Mouse (Mus musculus) stomach, embryonic 15.5 days (tissue): ENCODE data around the gene Mast1. TPM values are rescaled to one million over a fixed set of nuclear protein-coding genes. Genes with fewer than 3 reads are reported as not detected.

Experiments
- ATAC-seq: fragments of 200-750 bp; cut with Nextera tagmentation; 2 replicates; pipeline ENCODE4 v1.8.0; 2017; ENCODE audit warnings: low read depth, moderate number of reproducible peaks, moderate TSS enrichment; ENCODE audit not compliant: insufficient read depth, low FRiP score
- H3K27ac ChIP-seq: fragments of 300-500 bp; sonication (generic); 2 replicates; pipeline ENCODE4 v1.5.1; 2015; ENCODE audit warnings: mild to moderate bottlenecking, inconsistent platforms
- H3K27me3 ChIP-seq: fragments of 300-500 bp; sonication (generic); replicated peaks from 2 replicates; pipeline ENCODE4 v1.6.1; 2015; ENCODE audit warnings: inconsistent platforms
- H3K36me3 ChIP-seq: fragments of 300-500 bp; sonication (generic); 2 replicates; pipeline ENCODE4 v1.6.1; 2015; ENCODE audit warnings: inconsistent platforms
- H3K4me1 ChIP-seq: fragments of 300-500 bp; sonication (generic); 2 replicates; pipeline ENCODE4 v1.6.1; 2015; ENCODE audit warnings: inconsistent platforms
- H3K4me2 ChIP-seq: fragments of 300-500 bp; sonication (generic); 2 replicates; pipeline ENCODE4 v1.6.1; 2015; ENCODE audit warnings: mild to moderate bottlenecking, inconsistent platforms
- H3K4me3 ChIP-seq: fragments of 300-500 bp; sonication (generic); replicated peaks from 2 replicates; pipeline ENCODE4 v1.5.1; 2015; ENCODE audit warnings: inconsistent platforms
- H3K9ac ChIP-seq: fragments of 300-500 bp; sonication (generic); 2 replicates; pipeline ENCODE4 v1.6.1; 2015; ENCODE audit warnings: inconsistent platforms
- H3K9me3 ChIP-seq: fragments of 300-500 bp; sonication (generic); 2 replicates; pipeline ENCODE4 v1.6.1; 2016; ENCODE audit warnings: inconsistent platforms
- WGBS: fragments of 180-500 bp; shearing (Covaris S2); methylation state at CpG from one replicate; pipeline ENCODE4 v1.1.7; 2015; 5-methylcytosine and 5-hydroxymethylcytosine counted together
- polyA plus RNA-seq: library from polyadenylated mRNA; unstranded; fragments of >200 nt; fragmentation: Nextera tagmentation; extraction: Ambion mirVana; gene quantifications from 2 replicates; pipeline ENCODE4 v1.2.1, GENCODE M21; 2015

The Mast1 gene
- polyA plus RNA-seq, 1 experiment from 2014 or later = 2.2 TPM

GRCm38 (mm10) chr8:84902920-84903661 is 34.1 kb downstream of the Mast1 start:
- Histone ChIP-seq H3K4me2 (peak overlapping the region; percentile 99), H3K4me3 (peak overlapping the region; percentile 75), H3K9ac (peak overlapping the region; percentile 82), H3K27ac (peak overlapping the region; percentile 92), H3K4me1 (peaks cover 15% of the 10 kb centered on the region), H3K9me3 (no peaks in the 10 kb centered on the region), H3K27me3 (no peaks in the 10 kb centered on the region), H3K36me3 (no peaks in the 10 kb centered on the region)
- WGBS = under 1% methylated on average over 68 of the region's 68 CpGs
- ATAC-seq = peak; percentile 85

GRCm38 (mm10) chr8:84902367-84902919 is 34.7 kb downstream of the Mast1 start:
- Histone ChIP-seq H3K4me1 (peaks cover 15% of the 10 kb centered on the region), H3K27ac (peak overlapping the region; percentile 92), H3K4me3 (peak overlapping the region; percentile 75), H3K9ac (peak overlapping the region; percentile 82), H3K27me3 (no peaks in the 10 kb centered on the region), H3K36me3 (no peaks in the 10 kb centered on the region), H3K4me2 (peak overlapping the region; percentile 99), H3K9me3 (no peaks in the 10 kb centered on the region)
- WGBS = 3% methylated on average over 24 of the region's 24 CpGs
- ATAC-seq = no peak

GRCm38 (mm10) chr8:84901752-84902151 is 35.4 kb downstream of the Mast1 start, which contains the start of gene Klf1:
Gene Klf1, plus strand, starts transcription at chr8:84901928.
- Histone ChIP-seq H3K4me3 (peak within 1 kb of the TSS; percentile 75), H3K27ac (peak within 1 kb of the TSS; percentile 92), H3K4me2 (peak within 1 kb of the TSS; percentile 99), H3K36me3 (no peaks in the 10 kb centered on the region), H3K27me3 (no peaks in the 10 kb centered on the region), H3K9ac (peak within 1 kb of the TSS; percentile 82), H3K4me1 (peaks cover 15% of the 10 kb centered on the region), H3K9me3 (no peaks in the 10 kb centered on the region)
- 63% methylated on average over 3 of the region's 3 CpGs for WGBS
- peak; percentile 61; the same call in 1 of the 2 replicates for ATAC-seq

- no peak overlapping the region for H3K9ac ChIP-seq
- ATAC-seq = peak; percentile 44; the same call in 1 of the 2 replicates
- no peaks in the 10 kb centered on the region for H3K9me3 ChIP-seq
- H3K4me1 ChIP-seq = peaks cover 15% of the 10 kb centered on the region
- no peaks in the 10 kb centered on the region for H3K27me3 ChIP-seq
- 55% methylated on average over 4 of the region's 4 CpGs for WGBS
- H3K4me3 ChIP-seq = no peak overlapping the region
- no peak overlapping the region for H3K27ac ChIP-seq
- no peaks in the 10 kb centered on the region for H3K36me3 ChIP-seq
- H3K4me2 ChIP-seq = no peak overlapping the region
These were observed 36.1 kb downstream of the Mast1 start for GRCm38 (mm10) chr8:84901071-84901470.

GRCm38 (mm10) chr8:84895963-84896362 is 41.2 kb downstream of the Mast1 start:
- H3K9me3 ChIP-seq = no peaks in the 10 kb centered on the region
- H3K4me2 ChIP-seq = no peak overlapping the region
- ATAC-seq = no peak
- no peak overlapping the region for H3K4me3 ChIP-seq
- H3K9ac ChIP-seq = no peak overlapping the region
- H3K4me1 ChIP-seq = peaks cover 6% of the 10 kb centered on the region
- 87% methylated on average over 5 of the region's 5 CpGs for WGBS
- H3K27me3 ChIP-seq = no peaks in the 10 kb centered on the region
- no peaks in the 10 kb centered on the region for H3K36me3 ChIP-seq
- no peak overlapping the region for H3K27ac ChIP-seq

GRCm38 (mm10) chr8:84893709-84894134 is 43.4 kb downstream of the Mast1 start, which contains the start of gene Gcdh:
Gene Gcdh, minus strand, starts transcription at chr8:84893921.
- H3K4me3 ChIP-seq = peak within 1 kb of the TSS; percentile 81
- no peaks in the 10 kb centered on the region for H3K9me3 ChIP-seq
- H3K4me1 ChIP-seq = peaks cover 6% of the 10 kb centered on the region
- H3K9ac ChIP-seq = peak within 1 kb of the TSS; percentile 68
- no peak within 1 kb of the TSS for H3K27ac ChIP-seq
- peaks cover under 1% of the 10 kb centered on the region for H3K36me3 ChIP-seq
- ATAC-seq = peak; percentile 98
- no peaks in the 10 kb centered on the region for H3K27me3 ChIP-seq
- under 1% methylated on average over 11 of the region's 11 CpGs for WGBS
- H3K4me2 ChIP-seq = peak within 1 kb of the TSS; percentile 93

GRCm38 (mm10) chr8:84892993-84893708 is 44.0 kb downstream of the Mast1 start:
- peaks cover 6% of the 10 kb centered on the region for H3K4me1 ChIP-seq
- ATAC-seq = peak; percentile 12
- H3K27me3 ChIP-seq = no peaks in the 10 kb centered on the region
- peak overlapping the region; percentile 93 for H3K4me2 ChIP-seq
- peaks cover 6% of the 10 kb centered on the region for H3K36me3 ChIP-seq
- peak overlapping the region; percentile 81 for H3K4me3 ChIP-seq
- H3K27ac ChIP-seq = no peak overlapping the region
- H3K9me3 ChIP-seq = no peaks in the 10 kb centered on the region
- WGBS = 10% methylated on average over 31 of the region's 31 CpGs
- H3K9ac ChIP-seq = peak overlapping the region; percentile 68

- H3K27ac ChIP-seq = no peak overlapping the region
- no peak overlapping the region for H3K9ac ChIP-seq
- no peaks in the 10 kb centered on the region for H3K9me3 ChIP-seq
- H3K4me3 ChIP-seq = no peak overlapping the region
- H3K4me2 ChIP-seq = no peak overlapping the region
- H3K36me3 ChIP-seq = peaks cover 7% of the 10 kb centered on the region
- H3K27me3 ChIP-seq = no peaks in the 10 kb centered on the region
- peaks cover 6% of the 10 kb centered on the region for H3K4me1 ChIP-seq
- ATAC-seq = no peak
- WGBS = 81% methylated on average over 1 of the region's 1 CpGs
These were observed 48.0 kb downstream of the Mast1 start for GRCm38 (mm10) chr8:84889141-84889540.

- Histone ChIP-seq H3K4me2 (no peak overlapping the region), H3K36me3 (peaks cover 7% of the 10 kb centered on the region), H3K27me3 (no peaks in the 10 kb centered on the region), H3K27ac (no peak overlapping the region), H3K4me1 (peaks cover 6% of the 10 kb centered on the region), H3K9ac (no peak overlapping the region), H3K9me3 (no peaks in the 10 kb centered on the region), H3K4me3 (no peak overlapping the region)
- 84% methylated on average over 3 of the region's 3 CpGs for WGBS
- ATAC-seq = no peak
These were observed 48.9 kb downstream of the Mast1 start for GRCm38 (mm10) chr8:84888280-84888679.

GRCm38 (mm10) chr8:84884728-84885127 is 52.4 kb downstream of the Mast1 start:
- Histone ChIP-seq H3K4me1 (no peaks in the 10 kb centered on the region), H3K9me3 (no peaks in the 10 kb centered on the region), H3K27ac (no peak overlapping the region), H3K4me2 (no peak overlapping the region), H3K36me3 (peaks cover 7% of the 10 kb centered on the region), H3K9ac (no peak overlapping the region), H3K4me3 (no peak overlapping the region), H3K27me3 (no peaks in the 10 kb centered on the region)
- no peak for ATAC-seq
- 88% methylated on average over 4 of the region's 4 CpGs for WGBS

- ATAC-seq = no peak
- H3K36me3 ChIP-seq = no peaks in the 10 kb centered on the region
- no peak overlapping the region for H3K27ac ChIP-seq
- no peak overlapping the region for H3K4me3 ChIP-seq
- H3K9ac ChIP-seq = no peak overlapping the region
- WGBS = 80% methylated on average over 1 of the region's 1 CpGs
- H3K9me3 ChIP-seq = no peaks in the 10 kb centered on the region
- H3K4me2 ChIP-seq = no peak overlapping the region
- no peaks in the 10 kb centered on the region for H3K27me3 ChIP-seq
- H3K4me1 ChIP-seq = no peaks in the 10 kb centered on the region
These were observed 58.2 kb downstream of the Mast1 start for GRCm38 (mm10) chr8:84878915-84879314.
